Mouse (Mus musculus) induced T-regulatory cell, adult 2 months (primary cell): Measurements from ENCODE around the gene 4921517D22Rik.
"Not testable (repeated sequence)": the region's sequence is repeated elsewhere in the genome, so short reads cannot be mapped to it uniquely, and the experiment has no call there.

Experiments used
- DNase-seq: peaks from one replicate; pipeline ENCODE4 v3.0.0-alpha.2; 2012; ENCODE audit warnings: low read depth

4921517D22Rik gene

DNA sequence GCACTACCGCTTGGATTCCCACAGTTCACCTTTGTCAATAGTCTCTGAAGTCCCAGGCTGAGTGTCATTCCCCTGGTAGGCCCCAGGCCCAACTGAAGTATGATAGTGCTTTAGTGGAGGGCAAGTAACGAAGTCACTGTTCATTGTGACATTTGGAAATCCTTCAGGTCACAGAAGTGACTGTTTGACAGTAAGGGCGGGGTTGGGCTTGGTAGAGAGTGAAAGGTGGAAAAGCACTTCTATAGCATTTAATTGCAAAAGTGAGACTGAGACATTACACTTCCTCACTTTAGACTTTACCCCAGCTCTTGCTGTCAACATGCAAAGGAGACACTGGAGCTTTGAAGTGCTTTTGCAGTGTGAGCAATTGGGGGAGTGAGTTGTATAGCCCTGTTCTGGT, at the start of gene 4921517D22Rik:
4921517D22Rik (minus strand) TSS at position 101 of the 400 bp plus-strand sequence.
- no peak for DNase-seq

- peak; percentile 35 for DNase-seq
These were observed 47.8 kb upstream of the 4921517D22Rik start for GRCm38 (mm10) chr13:59741697-59742096.

DNA sequence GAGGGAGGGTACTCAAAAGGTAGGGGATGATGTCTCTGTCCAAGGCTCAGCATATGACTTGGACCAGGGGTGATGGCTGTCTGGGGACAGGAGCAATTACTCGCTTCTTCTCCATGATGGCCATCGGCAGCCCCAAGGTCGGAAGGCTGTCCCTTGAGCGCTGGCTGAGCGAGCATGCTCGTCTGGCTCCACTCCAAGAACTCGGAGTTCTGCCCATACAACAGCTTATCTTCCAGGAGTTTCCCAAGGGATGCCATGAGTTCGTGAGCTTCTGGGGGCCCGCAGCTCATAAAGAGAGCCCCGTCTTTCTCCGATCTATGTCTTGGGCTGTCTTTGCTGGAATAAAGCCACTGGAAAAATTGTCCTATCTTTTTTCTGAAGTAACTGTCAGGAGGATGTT, 47.2 kb upstream of the 4921517D22Rik start:
- DNase-seq = no peak

DNA sequence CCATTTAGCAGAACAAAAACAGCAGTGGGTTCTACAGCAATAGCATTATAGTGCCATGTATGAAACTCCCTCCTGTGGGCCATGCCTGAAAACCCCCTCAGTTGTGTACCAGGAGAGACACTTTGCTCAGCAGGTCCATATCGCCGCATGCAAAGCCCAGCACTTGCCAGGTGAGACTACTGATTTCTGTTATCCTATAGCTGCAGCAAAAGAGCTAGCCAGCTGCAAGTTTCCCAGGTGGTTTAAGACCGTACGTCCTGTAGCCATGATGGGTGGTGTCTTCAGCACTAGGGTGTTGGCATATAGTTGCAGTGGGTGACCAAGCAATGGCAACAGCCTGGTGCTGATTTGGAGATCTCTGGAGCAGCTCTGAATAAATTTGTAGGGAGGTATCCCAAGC, 45.5 kb upstream of the 4921517D22Rik start:
- DNase-seq = no peak

DNA sequence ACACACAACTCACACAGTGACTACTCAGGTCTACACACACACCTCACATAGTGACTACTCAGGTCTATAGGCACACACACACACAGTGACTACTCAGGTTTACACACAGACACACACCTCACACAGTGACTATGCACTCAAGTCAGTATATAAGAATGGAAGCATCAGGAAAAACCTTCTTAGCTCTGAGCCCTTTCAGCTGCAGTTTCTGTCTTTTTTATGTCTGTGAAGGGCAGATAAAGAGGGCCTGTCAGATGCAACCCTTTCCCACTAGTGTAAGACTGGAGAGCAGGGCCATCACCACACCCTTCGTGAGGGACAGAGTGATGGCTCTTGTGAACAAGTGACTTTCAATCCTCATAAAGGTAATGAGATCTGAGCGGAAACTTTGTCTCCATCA, 44.5 kb upstream of the 4921517D22Rik start:
- no peak for DNase-seq

- DNase-seq = peak; percentile 20
These were observed 41.3 kb upstream of the 4921517D22Rik start for GRCm38 (mm10) chr13:59735190-59735589.

GRCm38 (mm10) chr13:59734347-59734746, 40.4 kb upstream of the 4921517D22Rik start:
- DNase-seq = peak; percentile 6

DNA sequence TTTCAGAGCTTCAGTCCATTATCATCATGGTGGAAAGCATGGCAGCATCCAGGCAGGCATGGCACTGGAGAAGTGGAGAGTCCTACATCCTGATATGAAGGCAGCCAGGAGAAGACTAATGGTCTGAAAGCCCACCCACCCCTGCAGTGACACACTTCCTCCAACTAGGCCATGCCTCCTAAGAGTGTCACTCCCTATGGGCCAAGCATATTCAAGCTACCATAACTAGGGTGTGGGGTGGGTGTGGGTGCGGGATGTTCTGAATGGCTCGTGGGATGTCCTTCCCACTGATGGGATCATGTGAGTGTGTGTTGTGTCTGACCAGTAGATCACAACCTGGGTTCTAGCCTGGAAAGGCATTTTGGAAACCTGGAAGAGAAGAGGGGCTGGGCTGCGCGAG, 40.0 kb upstream of the 4921517D22Rik start:
- DNase-seq = no peak

DNA sequence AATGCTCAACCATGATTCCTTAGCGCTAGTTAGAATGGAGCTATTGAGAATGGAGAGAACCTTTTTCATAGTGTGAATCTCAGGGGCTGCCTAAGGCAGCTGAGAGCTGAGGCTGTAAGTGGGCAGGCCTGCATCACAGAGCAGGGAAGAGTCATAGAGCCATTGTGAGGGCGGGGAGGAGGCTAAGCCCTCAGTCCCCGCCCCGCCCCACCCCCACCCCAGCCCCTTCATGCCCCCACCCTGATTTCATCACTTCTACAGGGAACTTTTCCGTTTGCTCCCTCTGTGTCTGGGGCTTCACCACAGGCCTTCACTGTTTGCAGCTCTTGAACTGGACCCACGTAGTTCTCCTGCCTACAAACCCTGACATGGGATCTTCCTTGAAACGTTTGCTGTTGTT, 37.7 kb upstream of the 4921517D22Rik start, which contains the start of gene Spata31d1d:
Spata31d1d (minus strand) TSS at position 101 of the 400 bp plus-strand sequence.
- DNase-seq = no peak

DNA sequence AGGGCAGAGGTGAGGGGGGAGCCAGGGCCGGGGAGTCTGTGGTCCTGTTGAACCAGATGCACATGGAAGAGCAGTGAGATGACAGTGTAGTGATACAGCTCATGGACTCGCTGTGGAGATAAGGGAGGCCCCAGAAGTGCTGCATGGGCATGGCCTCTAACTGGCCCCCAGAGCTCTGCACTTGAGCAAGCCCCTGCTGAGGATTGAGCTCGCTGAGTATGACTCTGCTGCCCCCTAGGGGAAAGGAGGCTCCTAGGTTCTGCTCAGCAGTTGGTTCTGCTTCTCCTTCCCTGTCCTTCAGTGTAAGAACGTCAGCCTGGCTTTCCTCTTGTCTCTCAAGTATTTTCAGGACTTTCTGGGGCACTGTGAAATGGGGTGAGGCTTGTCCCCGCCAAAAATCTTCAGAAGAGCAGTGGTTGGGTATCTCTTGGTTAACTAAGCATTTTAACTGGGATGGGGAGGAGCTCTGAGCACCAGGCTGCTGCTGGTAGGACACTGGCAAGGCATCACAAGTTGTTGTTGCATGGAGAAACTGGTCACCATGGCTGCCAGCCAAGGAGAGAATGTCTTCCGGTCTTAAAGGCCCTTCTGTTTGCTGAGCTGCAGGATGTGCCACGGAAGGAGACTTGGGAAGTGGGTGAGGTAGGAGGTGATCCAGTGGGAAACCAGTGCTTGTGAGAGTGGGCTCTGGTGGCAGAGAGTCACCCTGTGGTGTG, 34.6 kb upstream of the 4921517D22Rik start:
- peak; percentile 85 for DNase-seq

GRCm38 (mm10) chr13:59726139-59726867, 32.4 kb upstream of the 4921517D22Rik start:
- no peak for DNase-seq

DNA sequence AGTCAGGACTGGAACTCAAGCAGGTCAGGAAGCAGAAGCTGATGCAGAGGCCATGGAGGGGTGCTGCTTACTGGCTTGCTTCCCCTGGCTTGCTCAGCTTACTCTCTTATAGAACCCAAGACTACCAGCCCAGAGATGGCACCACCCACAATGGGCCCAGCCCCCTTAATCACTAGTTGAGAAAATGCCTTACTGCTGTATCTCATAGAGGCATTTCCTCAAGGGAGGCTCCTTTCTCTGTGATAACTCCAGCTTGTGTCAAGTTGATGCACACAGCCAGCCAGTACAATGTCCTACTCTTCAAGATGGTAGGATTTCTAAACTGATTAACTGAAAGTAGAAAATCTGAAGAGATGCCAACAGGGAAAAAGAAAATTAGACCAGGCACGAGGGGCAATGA, 28.2 kb upstream of the 4921517D22Rik start:
- DNase-seq = not testable (repeated sequence)

GRCm38 (mm10) chr13:59719475-59719874, 25.6 kb upstream of the 4921517D22Rik start:
- no peak for DNase-seq

DNA sequence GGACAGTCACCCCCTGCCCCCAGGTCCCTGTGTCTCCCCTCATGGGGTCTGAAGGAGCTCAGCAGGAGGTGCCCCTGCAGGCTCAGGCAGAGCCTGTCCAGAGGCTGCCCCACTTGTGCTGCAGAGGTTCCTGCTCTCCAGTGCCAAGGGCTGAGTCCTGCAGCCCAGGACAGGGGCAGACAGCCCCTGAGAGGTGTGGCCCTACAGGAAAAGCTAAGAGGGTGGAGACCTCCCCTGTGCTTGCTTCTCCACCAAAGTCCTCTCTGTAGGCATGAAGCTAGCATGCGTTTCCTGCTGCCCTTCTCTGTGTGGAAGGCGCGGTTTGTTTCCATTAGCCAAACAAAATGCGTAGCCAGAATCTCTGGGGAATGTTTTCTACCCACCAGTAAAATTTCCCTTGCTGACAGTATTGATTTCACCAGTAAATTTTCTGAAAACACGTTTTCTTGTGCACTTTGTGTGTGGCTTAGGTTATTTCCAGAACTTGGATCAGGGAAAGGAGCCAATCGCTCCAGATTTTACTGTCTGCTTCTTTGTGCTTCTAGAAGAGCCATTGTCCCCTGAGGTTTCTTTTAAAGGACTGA, 25.0 kb upstream of the 4921517D22Rik start:
- peak; percentile 23 for DNase-seq

DNA sequence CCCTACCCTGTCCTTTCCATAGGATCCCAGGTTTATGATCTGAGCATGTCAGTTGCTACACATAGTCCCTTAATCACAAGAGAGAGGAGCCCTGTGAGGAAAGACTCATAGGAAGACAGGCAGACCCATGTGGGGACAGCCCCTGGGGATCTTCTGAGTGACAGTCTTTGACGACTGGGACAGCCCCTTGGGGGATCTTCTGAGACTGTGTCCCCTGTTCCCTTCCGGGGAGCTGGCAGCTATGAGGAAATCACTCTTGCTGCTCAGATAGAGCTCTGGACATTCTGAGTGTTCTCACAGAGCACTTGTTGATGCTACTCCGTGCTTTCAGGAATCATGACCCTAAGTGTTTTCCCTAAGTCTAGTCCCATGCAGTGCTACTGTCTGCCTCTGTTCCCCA, 19.8 kb upstream of the 4921517D22Rik start:
- DNase-seq = peak; percentile 62

DNA sequence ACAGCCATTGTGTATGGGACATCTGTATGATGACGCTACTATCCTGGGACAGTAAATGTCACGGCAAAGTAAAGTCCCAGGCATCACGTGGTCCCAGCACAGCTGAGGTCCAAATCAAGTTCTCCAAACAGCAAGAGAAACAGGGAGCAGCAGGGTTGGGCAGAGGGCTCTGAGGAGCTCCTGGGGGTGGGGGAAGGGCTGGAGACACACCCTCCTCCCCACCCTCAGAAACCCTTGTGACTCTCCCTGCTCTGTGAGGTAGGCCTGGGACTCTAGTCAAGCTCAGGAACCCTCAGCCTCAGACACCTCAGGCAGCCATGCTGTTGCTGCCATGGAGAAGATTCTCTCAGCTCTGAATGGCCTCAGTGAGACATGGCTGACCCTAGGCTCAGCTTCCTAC, 18.1 kb upstream of the 4921517D22Rik start, which contains the start of gene Spata31d1b:
Spata31d1b (plus strand) TSS at position 301 of the 400 bp plus-strand sequence.
- not testable (repeated sequence) for DNase-seq

DNA sequence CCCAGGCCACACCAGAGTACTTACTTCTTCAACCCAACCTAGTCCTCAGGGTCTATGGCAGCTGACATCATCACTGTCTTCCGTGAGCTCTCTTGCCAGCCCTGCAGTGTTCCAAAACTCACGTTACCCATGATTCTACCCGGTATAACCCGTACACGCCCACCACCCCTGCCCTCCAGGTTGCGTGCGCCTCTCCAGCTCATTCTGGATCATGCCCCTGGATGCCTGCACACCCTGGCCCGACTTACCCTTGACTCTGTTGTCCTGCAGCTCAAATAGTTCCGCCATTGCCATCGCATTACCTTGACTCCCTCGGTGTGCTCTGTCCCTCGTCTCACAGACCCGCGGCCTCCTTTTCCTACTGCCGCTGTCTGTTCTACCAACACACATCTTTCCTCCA, 16.3 kb upstream of the 4921517D22Rik start, which contains the start of gene Spata31d1a:
Spata31d1a (minus strand) TSS at position 101 of the 400 bp plus-strand sequence.
- no peak for DNase-seq

GRCm38 (mm10) chr13:59704562-59704961, 10.7 kb upstream of the 4921517D22Rik start:
- DNase-seq = peak; percentile 69

DNA sequence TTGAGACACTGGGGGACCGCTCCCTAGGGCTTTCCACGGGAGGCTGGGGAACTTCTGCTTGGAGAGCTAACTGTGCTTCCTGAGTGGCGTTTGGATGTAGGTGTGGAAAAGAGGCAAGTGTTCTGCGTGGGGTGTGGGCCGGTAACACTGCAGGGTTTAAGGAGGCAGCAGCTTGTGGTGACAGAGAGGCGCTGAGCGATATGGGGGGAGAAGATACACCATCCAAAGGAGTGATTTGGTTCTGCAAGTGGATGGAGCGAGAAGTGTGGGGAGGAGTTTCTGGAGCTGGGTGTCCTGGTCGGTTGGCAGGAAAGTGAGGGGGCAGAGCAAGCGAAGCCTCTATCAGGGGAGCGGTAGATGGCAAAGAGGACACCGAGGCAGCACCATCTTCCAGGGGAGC, 9.6 kb upstream of the 4921517D22Rik start:
- no peak for DNase-seq

DNA sequence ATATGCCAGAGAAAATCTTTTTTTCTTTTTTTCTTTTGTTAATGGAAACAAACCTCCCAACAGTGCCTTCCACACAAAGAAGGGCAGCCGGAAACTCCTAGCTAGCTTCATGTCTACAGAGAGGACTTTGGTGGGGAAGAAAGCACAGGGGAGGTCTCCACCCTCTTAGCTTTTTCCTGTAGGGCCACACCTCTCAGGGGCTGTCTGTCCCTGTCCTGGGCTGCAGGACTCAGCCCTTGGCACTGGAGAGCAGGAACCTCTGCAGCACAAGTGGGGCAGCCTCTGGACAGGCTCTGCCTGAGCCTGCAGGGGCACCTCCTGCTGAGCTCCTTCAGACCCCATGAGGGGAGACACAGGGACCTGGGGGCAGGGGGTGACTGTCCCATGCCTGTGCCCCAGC, 6.2 kb upstream of the 4921517D22Rik start:
- DNase-seq = not testable (repeated sequence)

DNA sequence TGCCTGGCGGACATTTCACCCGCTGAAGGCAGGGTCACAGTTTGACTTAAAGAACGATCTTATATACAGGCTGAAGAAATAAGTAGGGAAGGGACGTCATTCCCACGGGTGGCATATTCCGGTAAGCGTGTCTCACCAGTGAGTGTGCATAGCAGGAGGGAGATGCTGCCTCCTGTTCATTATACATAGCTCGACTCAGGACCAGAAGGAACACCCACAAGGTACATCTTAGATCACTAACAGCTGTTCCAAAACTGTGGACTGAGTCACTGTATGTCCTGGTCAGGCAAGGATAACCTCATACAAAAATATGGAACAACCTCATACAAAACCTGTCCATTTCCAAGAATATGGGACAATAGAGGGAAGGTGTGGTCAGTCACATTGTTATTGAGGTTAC, 5.2 kb upstream of the 4921517D22Rik start:
- DNase-seq = no peak

- DNase-seq = no peak
These were observed 1.9 kb upstream of the 4921517D22Rik start for GRCm38 (mm10) chr13:59695781-59696180.

DNA sequence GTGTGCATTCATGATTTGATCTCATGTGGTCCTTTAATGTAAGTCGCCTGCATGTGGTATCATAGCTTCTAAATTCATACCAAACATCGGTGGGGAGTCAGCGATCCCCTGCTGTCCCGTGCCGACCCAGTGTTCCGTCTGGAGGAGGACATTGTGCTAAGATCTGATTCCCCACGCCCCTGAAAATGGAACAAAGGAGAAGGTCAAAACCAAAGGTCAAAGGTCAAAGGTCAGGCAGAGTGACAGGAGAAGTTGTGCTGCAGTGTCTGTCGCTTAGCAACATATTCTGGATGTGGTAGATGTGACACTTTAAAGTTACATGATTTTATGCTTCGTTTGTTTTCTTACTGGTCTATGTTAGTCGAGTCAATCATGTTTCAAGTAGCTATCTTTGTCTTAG, 2.4 kb downstream of the 4921517D22Rik start:
- DNase-seq = no peak
